Mouse (Mus musculus) midbrain, embryonic 16.5 days (tissue): Measurements from ENCODE around the gene Gm21663. TPM values are rescaled to one million over a fixed set of nuclear protein-coding genes. Genes with fewer than 3 reads are reported as not detected.

Experiments used
- ATAC-seq: fragments of 200-750 bp; cut with Nextera tagmentation; 2 replicates; pipeline ENCODE4 v1.8.0; 2017; ENCODE audit warnings: moderate TSS enrichment
- H3K27ac ChIP-seq: fragments of 300-500 bp; sonication (generic); 2 replicates; pipeline ENCODE4 v1.5.1; 2014; ENCODE audit warnings: mild to moderate bottlenecking, low read length, mixed read lengths
- H3K27me3 ChIP-seq: fragments of 300-500 bp; sonication (generic); 2 replicates; pipeline ENCODE4 v1.6.1; 2014; ENCODE audit warnings: low read depth, low read length, mixed read lengths; ENCODE audit not compliant: control insufficient read depth, insufficient read depth
- H3K36me3 ChIP-seq: fragments of 300-500 bp; sonication (generic); 2 replicates; pipeline ENCODE4 v1.6.1; 2014; ENCODE audit warnings: mild to moderate bottlenecking, low read length, moderate library complexity, mixed read lengths; ENCODE audit not compliant: control insufficient read depth, insufficient read depth
- H3K4me1 ChIP-seq: fragments of 300-500 bp; sonication (generic); 2 replicates; pipeline ENCODE4 v1.6.1; 2014; ENCODE audit warnings: mild to moderate bottlenecking, low read length, mixed read lengths; ENCODE audit not compliant: control insufficient read depth, insufficient read depth
- H3K4me2 ChIP-seq: fragments of 300-500 bp; sonication (generic); 2 replicates; pipeline ENCODE4 v1.6.1; 2014; ENCODE audit warnings: mild to moderate bottlenecking, low read length, mixed read lengths
- H3K4me3 ChIP-seq: fragments of 300-500 bp; sonication (generic); 2 replicates; pipeline ENCODE4 v1.5.1; 2014; ENCODE audit warnings: low read depth, mild to moderate bottlenecking, low read length, moderate library complexity, mixed read lengths
- H3K9ac ChIP-seq: fragments of 300-500 bp; sonication (generic); 2 replicates; pipeline ENCODE4 v1.6.1; 2014; ENCODE audit warnings: low read depth, low read length, mixed read lengths
- H3K9me3 ChIP-seq: fragments of 300-500 bp; sonication (generic); replicated peaks from 2 replicates; pipeline ENCODE4 v1.6.1; 2014; ENCODE audit warnings: mild to moderate bottlenecking, low read length, mixed read lengths; ENCODE audit not compliant: control insufficient read depth, poor library complexity, severe bottlenecking
- WGBS: fragments of 180-500 bp; shearing (Covaris S2); extraction: QIAGEN DNeasy Blood & Tissue Kit; methylation state at CpG from one replicate; pipeline ENCODE4 v1.1.7; 2014; 5-methylcytosine and 5-hydroxymethylcytosine counted together
- polyA plus RNA-seq: library from polyadenylated mRNA; unstranded; fragments of >200 nt; fragmentation: Nextera tagmentation; extraction: Ambion mirVana; gene quantifications from 2 replicates; pipeline ENCODE4 v1.2.1, GENCODE M21; 2015

Gene Gm21663
- polyA plus RNA-seq, 1 experiment from 2014 or later: not detected

DNA sequence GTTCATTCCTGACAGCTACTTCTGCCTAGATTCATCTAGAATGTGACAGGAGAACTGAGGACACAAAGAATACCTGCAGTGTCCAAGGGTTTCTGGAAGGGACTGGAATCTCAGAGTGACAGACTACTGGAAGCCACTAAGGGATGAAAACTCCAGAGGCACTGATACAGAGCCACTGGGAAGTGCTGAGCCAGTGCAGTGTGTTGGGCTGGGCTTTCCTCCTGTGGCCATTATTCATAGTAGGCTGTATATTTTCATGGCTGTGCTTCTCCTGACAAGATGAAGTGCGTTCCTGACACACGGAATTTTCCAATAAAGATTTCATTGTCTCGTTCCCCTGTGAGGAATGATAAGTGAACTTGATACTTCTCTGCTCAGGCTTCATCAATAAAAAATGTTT, 55.5 kb downstream of the Gm21663 start:
- no peak overlapping the region for H3K4me3 ChIP-seq
- 80% methylated on average over 3 of the region's 3 CpGs for WGBS

More for the DNA sequence above, 55.5 kb downstream of the Gm21663 start:
- no peaks in the 10 kb centered on the region for H3K36me3 ChIP-seq
- H3K9me3 ChIP-seq: no peaks in the 10 kb centered on the region; the same call in 1 of the 2 replicates
- peaks cover 3% of the 10 kb centered on the region; the same call in 1 of the 2 replicates for H3K4me1 ChIP-seq
- no peak overlapping the region for H3K27ac ChIP-seq
- no peak for ATAC-seq
- no peak overlapping the region for H3K9ac ChIP-seq
- H3K27me3 ChIP-seq: no peaks in the 10 kb centered on the region
- H3K4me2 ChIP-seq: no peak overlapping the region

Other genes with a start within 250 kb of the Gm21663 start
- gene Xrcc2, start 236.6 kb downstream of the Gm21663 start, polyA plus RNA-seq: 4.4 and 4.5 TPM in 2 replicates
- 37.9 and 44.5 TPM in 2 replicates for gene Actr3b, start 182.4 kb downstream of the Gm21663 start, polyA plus RNA-seq
- 0.25 and 0.27 TPM in 2 replicates for gene Gm21671, start 12.0 kb upstream of the Gm21663 start, polyA plus RNA-seq
- gene Gm21680, start 30.3 kb upstream of the Gm21663 start, polyA plus RNA-seq: 0.17 and 0.43 TPM in 2 replicates
- gene Gm21698, start 46.3 kb upstream of the Gm21663 start, polyA plus RNA-seq: 0.20 and 0.30 TPM in 2 replicates
- 0.29 and 0.36 TPM in 2 replicates for gene Gm1979, start 62.4 kb upstream of the Gm21663 start, polyA plus RNA-seq
- 0.14 TPM in 1 of 2 replicates, not detected in the other for gene Gm5862, start 80.5 kb upstream of the Gm21663 start, polyA plus RNA-seq
- 0.13 and 0.15 TPM in 2 replicates for gene Speer4a, start 97.2 kb upstream of the Gm21663 start, polyA plus RNA-seq
- 0.12 and 0.21 TPM in 2 replicates for gene Gm7347, start 116.2 kb upstream of the Gm21663 start, polyA plus RNA-seq
- 0.09 and 0.11 TPM in 2 replicates for gene Gm10471, start 146.9 kb upstream of the Gm21663 start, polyA plus RNA-seq
- 0.09 and 0.16 TPM in 2 replicates for gene 5031410I06Rik, start 163.0 kb upstream of the Gm21663 start, polyA plus RNA-seq
- gene Gm10220, start 179.0 kb upstream of the Gm21663 start, polyA plus RNA-seq: 0.14 and 0.22 TPM in 2 replicates